Mouse (Mus musculus): ENCODE data around the gene Pdhb. TPM values are rescaled to one million over a fixed set of nuclear protein-coding genes. Genes with fewer than 3 reads are reported as not detected.
"Not testable (repeated sequence)": the region's sequence is repeated elsewhere in the genome, so short reads cannot be mapped to it uniquely, and the experiment has no call there.

Gene Pdhb
- polyA plus RNA-seq, 1 experiment, result not detected

GRCm38 (mm10) chr14:8180371-8181035 is 7.7 kb upstream of the Pdhb start:
- 78% methylated on average over 4 of the region's 4 CpGs for WGBS
- H3K27ac ChIP-seq (ENCODE audit: insufficient read depth, low read depth, low read length), result no peak overlapping the region
- no peak for TF ChIP-seq POLR2A (IDR thresholded peaks at IDR 0.05; ENCODE audit: insufficient read depth, low read depth, low read length)
- TF ChIP-seq CTCF (IDR thresholded peaks at IDR 0.05; ENCODE audit: insufficient read depth, low read depth, low read length), result no peak
- H3K4me1 ChIP-seq (ENCODE audit: control insufficient read depth, insufficient read depth, low read length), result no peaks in the 10 kb centered on the region
- H3K4me3 ChIP-seq (ENCODE audit: insufficient read depth, low read depth, low read length), result no peak overlapping the region

GRCm38 (mm10) chr14:8176251-8176650 is 3.4 kb upstream of the Pdhb start:
- 46% methylated on average over 5 of the region's 5 CpGs for WGBS
- no peak overlapping the region for H3K27ac ChIP-seq (ENCODE audit: insufficient read depth, low read depth, low read length)
- peaks cover 2% of the 10 kb centered on the region; the same call in 1 of the 2 replicates for H3K4me1 ChIP-seq (ENCODE audit: control insufficient read depth, insufficient read depth, low read length)
- no peak for TF ChIP-seq CTCF (IDR thresholded peaks at IDR 0.05; ENCODE audit: insufficient read depth, low read depth, low read length)
- TF ChIP-seq POLR2A (IDR thresholded peaks at IDR 0.05; ENCODE audit: insufficient read depth, low read depth, low read length), result no peak
- H3K4me3 ChIP-seq (ENCODE audit: insufficient read depth, low read depth, low read length), result no peak overlapping the region

GRCm38 (mm10) chr14:8174634-8175033 is 1.8 kb upstream of the Pdhb start:
- Histone ChIP-seq H3K4me1 (ENCODE audit: control insufficient read depth, insufficient read depth, low read length) (peaks cover 2% of the 10 kb centered on the region; the same call in 1 of the 2 replicates), H3K4me3 (ENCODE audit: insufficient read depth, low read depth, low read length) (no peak overlapping the region), H3K27ac (ENCODE audit: insufficient read depth, low read depth, low read length) (no peak overlapping the region)
- no peak for TF ChIP-seq CTCF (IDR thresholded peaks at IDR 0.05; ENCODE audit: insufficient read depth, low read depth, low read length)
- no peak for TF ChIP-seq POLR2A (IDR thresholded peaks at IDR 0.05; ENCODE audit: insufficient read depth, low read depth, low read length)
- 85% methylated on average over 5 of the region's 5 CpGs for WGBS

- WGBS, result 34% methylated on average over 7 of the region's 7 CpGs
- H3K4me1 ChIP-seq (ENCODE audit: control insufficient read depth, insufficient read depth, low read length), result not testable (repeated sequence)
- Histone ChIP-seq H3K4me3 (ENCODE audit: insufficient read depth, low read depth, low read length) (peak overlapping the region; percentile 95), H3K27ac (ENCODE audit: insufficient read depth, low read depth, low read length) (peak overlapping the region; percentile 87)
Measured at GRCm38 (mm10) chr14:8173542-8174250, 871 bp upstream of the Pdhb start.

- WGBS, result 77% methylated on average over 7 of the region's 7 CpGs
- no peak for TF ChIP-seq POLR2A (IDR thresholded peaks at IDR 0.05; ENCODE audit: insufficient read depth, low read depth, low read length)
- TF ChIP-seq CTCF (IDR thresholded peaks at IDR 0.05; ENCODE audit: insufficient read depth, low read depth, low read length), result no peak
- no peak overlapping the region for H3K27ac ChIP-seq (ENCODE audit: insufficient read depth, low read depth, low read length)
- no peak overlapping the region for H3K4me3 ChIP-seq (ENCODE audit: insufficient read depth, low read depth, low read length)
- no peaks in the 10 kb centered on the region for H3K4me1 ChIP-seq (ENCODE audit: control insufficient read depth, insufficient read depth, low read length)
Measured at GRCm38 (mm10) chr14:8164463-8164862, 8.4 kb downstream of the Pdhb start.

- no peak overlapping the region for H3K27ac ChIP-seq (ENCODE audit: insufficient read depth, low read depth, low read length)
- TF ChIP-seq CTCF (IDR thresholded peaks at IDR 0.05; ENCODE audit: insufficient read depth, low read depth, low read length), result no peak
- no peak for TF ChIP-seq POLR2A (IDR thresholded peaks at IDR 0.05; ENCODE audit: insufficient read depth, low read depth, low read length)
- no peaks in the 10 kb centered on the region for H3K4me1 ChIP-seq (ENCODE audit: control insufficient read depth, insufficient read depth, low read length)
- whole genome bisulfite sequencing, result 91% methylated on average over 2 of the region's 2 CpGs
- no peak overlapping the region for H3K4me3 ChIP-seq (ENCODE audit: insufficient read depth, low read depth, low read length)
Measured at GRCm38 (mm10) chr14:8161777-8162176, 11.0 kb downstream of the Pdhb start.

GRCm38 (mm10) chr14:8159141-8159540 is 13.7 kb downstream of the Pdhb start:
- 71% methylated on average over 3 of the region's 3 CpGs for WGBS
- TF ChIP-seq POLR2A (IDR thresholded peaks at IDR 0.05; ENCODE audit: insufficient read depth, low read depth, low read length), result no peak
- no peak for TF ChIP-seq CTCF (IDR thresholded peaks at IDR 0.05; ENCODE audit: insufficient read depth, low read depth, low read length)
- no peak overlapping the region for H3K4me3 ChIP-seq (ENCODE audit: insufficient read depth, low read depth, low read length)
- peaks cover 2% of the 10 kb centered on the region for H3K4me1 ChIP-seq (ENCODE audit: control insufficient read depth, insufficient read depth, low read length)
- H3K27ac ChIP-seq (ENCODE audit: insufficient read depth, low read depth, low read length), result no peak overlapping the region

GRCm38 (mm10) chr14:8158721-8159120 is 14.1 kb downstream of the Pdhb start:
- H3K27ac ChIP-seq (ENCODE audit: insufficient read depth, low read depth, low read length), result no peak overlapping the region
- no peak for TF ChIP-seq POLR2A (IDR thresholded peaks at IDR 0.05; ENCODE audit: insufficient read depth, low read depth, low read length)
- no peak for TF ChIP-seq CTCF (IDR thresholded peaks at IDR 0.05; ENCODE audit: insufficient read depth, low read depth, low read length)
- 64% methylated on average over 3 of the region's 3 CpGs for WGBS

GRCm38 (mm10) chr14:8156947-8157346 is 15.9 kb downstream of the Pdhb start:
- Histone ChIP-seq H3K4me1 (ENCODE audit: control insufficient read depth, insufficient read depth, low read length) (peaks cover 2% of the 10 kb centered on the region), H3K27ac (ENCODE audit: insufficient read depth, low read depth, low read length) (no peak overlapping the region), H3K4me3 (ENCODE audit: insufficient read depth, low read depth, low read length) (no peak overlapping the region)
- TF ChIP-seq CTCF (IDR thresholded peaks at IDR 0.05; ENCODE audit: insufficient read depth, low read depth, low read length) (no peak), POLR2A (IDR thresholded peaks at IDR 0.05; ENCODE audit: insufficient read depth, low read depth, low read length) (no peak)
- 17% methylated on average over 3 of the region's 3 CpGs for WGBS

More at GRCm38 (mm10) chr14:8158721-8159120, 14.1 kb downstream of the Pdhb start:
- peaks cover 2% of the 10 kb centered on the region for H3K4me1 ChIP-seq (ENCODE audit: control insufficient read depth, insufficient read depth, low read length)
- no peak overlapping the region for H3K4me3 ChIP-seq (ENCODE audit: insufficient read depth, low read depth, low read length)
